Mouse (Mus musculus) adrenal gland, postnatal 4 days (tissue): ENCODE measurements around the gene Zmym4. TPM values are rescaled to one million over a fixed set of nuclear protein-coding genes. Genes with fewer than 3 reads are reported as not detected.

Experiments
- DNase-seq, 2 experiments: peaks; one replicate each; pipeline ENCODE4 v3.0.0; 2021 to 2022; ENCODE audit warnings: low spot score in 2 of 2, mixed read lengths in 2 of 2
- total RNA-seq, 2 experiments: library from RNA; stranded (reverse); gene quantifications; 2 replicates each; pipeline ENCODE4 v1.2.3; 2021

The Zmym4 gene
- total RNA-seq, 2 experiments from 2014 or later, result 63.6 to 74.4 TPM

GRCm38 (mm10) chr4:126943421-126943820 lies 24.5 kb downstream of the Zmym4 start:
- no peak for DNase-seq

GRCm38 (mm10) chr4:126942846-126943245 lies 25.1 kb downstream of the Zmym4 start:
- DNase-seq, result no peak

GRCm38 (mm10) chr4:126927701-126928100 lies 40.2 kb downstream of the Zmym4 start:
- no peak for DNase-seq

- no peak for DNase-seq
Measured at GRCm38 (mm10) chr4:126889879-126890278, 78.1 kb downstream of the Zmym4 start.

GRCm38 (mm10) chr4:126885953-126886352 lies 82.0 kb downstream of the Zmym4 start:
- DNase-seq, result no peak

- DNase-seq, result no peak
Measured at GRCm38 (mm10) chr4:126883602-126884001, 84.3 kb downstream of the Zmym4 start.

- DNase-seq, result no peak
Measured at GRCm38 (mm10) chr4:126879560-126880275, 88.2 kb downstream of the Zmym4 start.

- DNase-seq, result no peak
Measured at GRCm38 (mm10) chr4:126872717-126873116, 95.2 kb downstream of the Zmym4 start.

- DNase-seq, result no peak
Measured at GRCm38 (mm10) chr4:126868699-126869098, 99.2 kb downstream of the Zmym4 start.

- no peak for DNase-seq
Measured at GRCm38 (mm10) chr4:126861514-126862266, 106.2 kb downstream of the Zmym4 start.

GRCm38 (mm10) chr4:126860268-126860986 lies 107.5 kb downstream of the Zmym4 start:
- no peak for DNase-seq

- no peak for DNase-seq
Measured at GRCm38 (mm10) chr4:126852971-126853370, 115.0 kb downstream of the Zmym4 start.

- no peak for DNase-seq
Measured at GRCm38 (mm10) chr4:126850778-126851080, 117.2 kb downstream of the Zmym4 start.

- no peak for DNase-seq
Measured at GRCm38 (mm10) chr4:126850019-126850777, 117.7 kb downstream of the Zmym4 start.

- DNase-seq, result no peak
Measured at GRCm38 (mm10) chr4:126846971-126847370, 121.0 kb downstream of the Zmym4 start.

GRCm38 (mm10) chr4:126845664-126846063 lies 122.3 kb downstream of the Zmym4 start:
- DNase-seq, result no peak

- DNase-seq, result no peak
Measured at GRCm38 (mm10) chr4:126842911-126843310, 125.0 kb downstream of the Zmym4 start.

- DNase-seq, result no peak
Measured at GRCm38 (mm10) chr4:126840996-126841560, 126.9 kb downstream of the Zmym4 start.

- peak; percentile 74 to 81 for DNase-seq
Measured at GRCm38 (mm10) chr4:126839873-126840272, 128.1 kb downstream of the Zmym4 start.

GRCm38 (mm10) chr4:126838799-126839198 lies 129.1 kb downstream of the Zmym4 start:
- DNase-seq, result no peak

GRCm38 (mm10) chr4:126831122-126831521 lies 136.8 kb downstream of the Zmym4 start:
- DNase-seq, result no peak
